Mouse (Mus musculus) neural tube, embryonic 11.5 days (tissue): ENCODE results near the gene B3gat3. TPM values are rescaled to one million over a fixed set of nuclear protein-coding genes. Genes with fewer than 3 reads are reported as not detected.
A peak's percentile ranks its signal among the peaks of the same experiment; 100 is the strongest.
"Not testable (repeated sequence)": the region's sequence is repeated elsewhere in the genome, so short reads cannot be mapped to it uniquely, and the experiment has no call there.

Source experiments
- ATAC-seq: fragments of 200-750 bp; cut with Nextera tagmentation; 2 replicates; pipeline ENCODE4 v1.8.0; 2017; ENCODE audit warnings: moderate number of reproducible peaks, mild to moderate bottlenecking, moderate TSS enrichment, moderate library complexity; ENCODE audit not compliant: insufficient read depth, low FRiP score, low TSS enrichment
- DNase-seq: peaks from one replicate; pipeline ENCODE4 v3.0.0-alpha.2; 2015; ENCODE audit warnings: low spot score
- H3K27ac ChIP-seq: fragments of 300-500 bp; sonication (generic); 2 replicates; pipeline ENCODE4 v1.5.1; 2014; ENCODE audit warnings: low read depth, mild to moderate bottlenecking, low read length
- H3K27me3 ChIP-seq: fragments of 300-500 bp; sonication (generic); 2 replicates; pipeline ENCODE4 v1.6.1; 2014; ENCODE audit warnings: mild to moderate bottlenecking, low read length, mixed read lengths; ENCODE audit not compliant: control insufficient read depth, insufficient read depth
- H3K36me3 ChIP-seq: fragments of 300-500 bp; sonication (generic); 2 replicates; pipeline ENCODE4 v1.6.1; 2014; ENCODE audit warnings: mild to moderate bottlenecking, low read length, moderate library complexity, mixed read lengths; ENCODE audit not compliant: control insufficient read depth, insufficient read depth
- H3K4me1 ChIP-seq: fragments of 300-500 bp; sonication (generic); 2 replicates; pipeline ENCODE4 v1.6.1; 2014; ENCODE audit warnings: low read length, mixed read lengths; ENCODE audit not compliant: control insufficient read depth, insufficient read depth
- H3K4me2 ChIP-seq: fragments of 300-500 bp; sonication (generic); 2 replicates; pipeline ENCODE4 v1.6.1; 2014; ENCODE audit warnings: low read depth, mild to moderate bottlenecking, moderate library complexity
- H3K4me3 ChIP-seq: fragments of 300-500 bp; sonication (generic); 2 replicates; pipeline ENCODE4 v1.5.1; 2014; ENCODE audit warnings: low read depth, low read length
- H3K9ac ChIP-seq: fragments of 300-500 bp; sonication (generic); 2 replicates; pipeline ENCODE4 v1.6.1; 2014; ENCODE audit warnings: mild to moderate bottlenecking, low read length
- H3K9me3 ChIP-seq: fragments of 300-500 bp; sonication (generic); 2 replicates; pipeline ENCODE4 v1.6.1; 2016; ENCODE audit warnings: low read length; ENCODE audit not compliant: control insufficient read depth
- WGBS: fragments of 180-500 bp; shearing (Covaris S2); extraction: QIAGEN DNeasy Blood & Tissue Kit; methylation state at CpG from one replicate; pipeline ENCODE4 v1.1.7; 2014; 5-methylcytosine and 5-hydroxymethylcytosine counted together
- polyA plus RNA-seq: library from polyadenylated mRNA; unstranded; fragments of >200 nt; fragmentation: Nextera tagmentation; extraction: Ambion mirVana; gene quantifications from 2 replicates; pipeline ENCODE4 v1.2.1, GENCODE M21; 2014

B3gat3 gene
- 50.6 and 59.0 TPM in 2 replicates for polyA plus RNA-seq

- Histone ChIP-seq H3K4me1 (peaks cover 12% of the 10 kb centered on the region), H3K36me3 (peaks cover 7% of the 10 kb centered on the region), H3K27ac (peak within 1 kb of the TSS; percentile 60), H3K27me3 (no peaks in the 10 kb centered on the region), H3K9ac (peak within 1 kb of the TSS; percentile 84), H3K9me3 (no peaks in the 10 kb centered on the region), H3K4me3 (peak within 1 kb of the TSS; percentile 86), H3K4me2 (peak within 1 kb of the TSS; percentile 83)
- DNase-seq = peak; percentile 93
- ATAC-seq = peak; percentile 97
- 2% methylated on average over 47 of the region's 50 CpGs for WGBS
Observed at GRCm38 (mm10) chr19:8920073-8920736, at the start of gene B3gat3. TSS of gene B3gat3 (plus strand) at chr19:8920374.

- not testable (repeated sequence) for H3K4me1 ChIP-seq, DNase-seq, H3K27ac ChIP-seq, H3K9me3 ChIP-seq, ATAC-seq, H3K4me2 ChIP-seq, H3K27me3 ChIP-seq, H3K4me3 ChIP-seq
- H3K9ac ChIP-seq = 0 out of 2 replicates have a peak overlapping the region, but pooled peaks have one; percentile 44
- 81% methylated on average over 3 of the region's 3 CpGs for WGBS
- peaks cover 12% of the 10 kb centered on the region for H3K36me3 ChIP-seq
Observed at GRCm38 (mm10) chr19:8870381-8870780, 49.8 kb upstream of the B3gat3 start.

- Histone ChIP-seq H3K9ac (peak overlapping the region; percentile 44), H3K4me3 (peak overlapping the region; percentile 100), H3K36me3 (peaks cover 14% of the 10 kb centered on the region), H3K27me3 (no peaks in the 10 kb centered on the region), H3K27ac (no peak overlapping the region; the same call in 1 of the 2 replicates), H3K4me1 (peaks cover 6% of the 10 kb centered on the region), H3K9me3 (no peaks in the 10 kb centered on the region), H3K4me2 (peak overlapping the region; percentile 72)
- DNase-seq (no peak), ATAC-seq (peak; percentile 48; the same call in 1 of the 2 replicates)
- WGBS = 67% methylated on average over 9 of the region's 9 CpGs
Observed at GRCm38 (mm10) chr19:8870838-8871237, 49.3 kb upstream of the B3gat3 start.

GRCm38 (mm10) chr19:8871267-8872186, 48.6 kb upstream of the B3gat3 start, which contains the start of gene Ubxn1:
TSS of gene Ubxn1 (plus strand) at chr19:8871496.
- Histone ChIP-seq H3K27ac (peak within 1 kb of the TSS; percentile 70), H3K4me3 (peak within 1 kb of the TSS; percentile 100), H3K9me3 (no peaks in the 10 kb centered on the region), H3K4me2 (peak within 1 kb of the TSS; percentile 72), H3K27me3 (no peaks in the 10 kb centered on the region), H3K36me3 (peaks cover 14% of the 10 kb centered on the region), H3K4me1 (peaks cover 6% of the 10 kb centered on the region), H3K9ac (peak within 1 kb of the TSS; percentile 93)
- ATAC-seq = peak; percentile 98
- under 1% methylated on average over 59 of the region's 59 CpGs for WGBS
- peak; percentile 95 for DNase-seq

GRCm38 (mm10) chr19:8872266-8872840, 47.8 kb upstream of the B3gat3 start:
- H3K4me3 ChIP-seq = peak overlapping the region; percentile 100
- ATAC-seq = no peak

GRCm38 (mm10) chr19:8875031-8875430, 45.1 kb upstream of the B3gat3 start:
- Histone ChIP-seq H3K9me3 (no peaks in the 10 kb centered on the region), H3K4me2 (no peak overlapping the region), H3K36me3 (peaks cover 14% of the 10 kb centered on the region), H3K27ac (no peak overlapping the region), H3K4me1 (peaks cover 10% of the 10 kb centered on the region), H3K4me3 (no peak overlapping the region), H3K9ac (no peak overlapping the region), H3K27me3 (no peaks in the 10 kb centered on the region)
- ATAC-seq (no peak), DNase-seq (no peak)
- WGBS = 94% methylated on average over 7 of the region's 7 CpGs

More at GRCm38 (mm10) chr19:8872266-8872840, 47.8 kb upstream of the B3gat3 start:
- WGBS = 86% methylated on average over 10 of the region's 10 CpGs
- DNase-seq = no peak
- Histone ChIP-seq H3K27me3 (no peaks in the 10 kb centered on the region), H3K4me2 (peak overlapping the region; percentile 72), H3K9me3 (no peaks in the 10 kb centered on the region), H3K27ac (no peak overlapping the region), H3K9ac (peak overlapping the region; percentile 93), H3K36me3 (peaks cover 14% of the 10 kb centered on the region), H3K4me1 (peaks cover 6% of the 10 kb centered on the region)

GRCm38 (mm10) chr19:8880311-8881033, 39.7 kb upstream of the B3gat3 start, which contains the start of gene Uqcc3:
TSS of gene Uqcc3 (minus strand) at chr19:8880923.
- peak within 1 kb of the TSS; percentile 81 for H3K4me2 ChIP-seq
- H3K9ac ChIP-seq = peak within 1 kb of the TSS; percentile 86
- 0 out of 2 replicates have a peak, but pooled peaks cover 2% of the 10 kb centered on the region for H3K36me3 ChIP-seq
- no peaks in the 10 kb centered on the region for H3K27me3 ChIP-seq
- peak within 1 kb of the TSS; percentile 79 for H3K27ac ChIP-seq
- DNase-seq (peak; percentile 90), ATAC-seq (peak; percentile 94)
- H3K4me3 ChIP-seq = peak within 1 kb of the TSS; percentile 85
- no peaks in the 10 kb centered on the region for H3K9me3 ChIP-seq
- H3K4me1 ChIP-seq = 0 out of 2 replicates have a peak, but pooled peaks cover 6% of the 10 kb centered on the region
- WGBS = under 1% methylated on average over 42 of the region's 42 CpGs

- peak overlapping the region; percentile 86; the same call in 1 of the 2 replicates for H3K9ac ChIP-seq
- no peak for ATAC-seq
- no peak overlapping the region for H3K27ac ChIP-seq
Observed at GRCm38 (mm10) chr19:8881034-8881392, 39.2 kb upstream of the B3gat3 start.

More at GRCm38 (mm10) chr19:8881034-8881392, 39.2 kb upstream of the B3gat3 start:
- Histone ChIP-seq H3K4me1 (0 out of 2 replicates have a peak, but pooled peaks cover 6% of the 10 kb centered on the region), H3K36me3 (no peaks in the 10 kb centered on the region), H3K27me3 (no peaks in the 10 kb centered on the region), H3K9me3 (no peaks in the 10 kb centered on the region), H3K4me3 (peak overlapping the region; percentile 85), H3K4me2 (peak overlapping the region; percentile 81)
- 18% methylated on average over 3 of the region's 3 CpGs for WGBS
- no peak for DNase-seq
